Mouse (Mus musculus): ENCODE measurements around the gene Usp24. TPM values are rescaled to one million over a fixed set of nuclear protein-coding genes. Genes with fewer than 3 reads are reported as not detected.
A peak's percentile ranks its signal among the peaks of the same experiment; 100 is the strongest.

Usp24 gene
- polyA plus RNA-seq, 1 experiment from 2014 or later = 5.8 TPM

DNA sequence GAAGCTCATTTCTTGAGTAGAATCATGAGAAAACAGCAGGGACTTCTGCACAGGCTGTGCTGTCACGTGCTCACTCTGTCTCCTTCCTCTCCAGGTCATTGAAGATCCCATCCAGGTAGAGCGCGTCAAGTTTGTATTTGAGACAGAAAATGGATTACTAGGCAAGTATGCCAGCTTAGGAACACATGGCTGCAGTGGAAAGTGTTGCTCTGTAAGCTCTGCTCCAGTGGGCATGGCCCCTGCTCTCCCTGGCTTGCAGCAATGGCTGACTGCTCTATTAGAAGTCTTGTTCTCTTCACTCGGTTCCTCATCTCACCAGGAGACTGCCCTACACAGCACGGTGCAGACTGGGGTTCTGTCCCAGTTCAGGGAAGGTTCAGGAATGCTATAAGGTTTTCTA lies 114.4 kb downstream of the Usp24 start:
- Histone ChIP-seq H3K4me2 (ENCODE audit: low read length) (no peak overlapping the region), H3K9ac (ENCODE audit: low read depth, low read length) (no peak overlapping the region), H3K27ac (ENCODE audit: low read depth, low read length) (no peak overlapping the region), H3K27me3 (replicated peaks; ENCODE audit: control insufficient read depth, insufficient read depth, low read length) (no peaks in the 10 kb centered on the region), H3K36me3 (ENCODE audit: control insufficient read depth, insufficient read depth, low read length) (peaks cover 45% of the 10 kb centered on the region), H3K9me3 (ENCODE audit: control insufficient read depth, low read length) (no peaks in the 10 kb centered on the region), H3K4me3 (ENCODE audit: low read length) (no peak overlapping the region), H3K4me1 (ENCODE audit: control insufficient read depth, insufficient read depth, low read depth, low read length) (no peaks in the 10 kb centered on the region)
- WGBS = 86% methylated on average over 5 of the region's 5 CpGs
- no peak for ATAC-seq

DNA sequence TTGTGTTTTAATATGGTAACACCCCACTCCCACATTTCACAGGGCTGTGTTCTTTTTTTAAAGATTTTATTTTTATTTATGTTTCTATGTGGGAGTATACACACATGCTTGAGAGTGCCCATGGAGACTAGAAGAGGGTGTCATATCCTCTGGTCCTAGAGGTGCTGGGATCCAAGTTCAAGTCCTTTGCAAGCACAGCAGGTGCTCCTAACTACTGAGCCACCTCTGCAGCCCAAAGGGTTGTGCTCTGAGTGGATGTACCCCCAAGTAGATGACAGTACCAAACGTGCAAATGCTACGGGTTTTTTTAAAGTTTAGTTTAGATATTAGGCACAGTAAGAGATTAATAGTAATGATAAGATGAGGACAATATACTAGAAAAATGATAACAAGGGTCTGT lies 119.4 kb downstream of the Usp24 start:
- no peak overlapping the region for H3K4me2 ChIP-seq (ENCODE audit: low read length)
- no peaks in the 10 kb centered on the region for H3K4me1 ChIP-seq (ENCODE audit: control insufficient read depth, insufficient read depth, low read depth, low read length)
- H3K9me3 ChIP-seq (ENCODE audit: control insufficient read depth, low read length) = no peaks in the 10 kb centered on the region
- 91% methylated on average over 2 of the region's 2 CpGs for WGBS
- no peak overlapping the region for H3K27ac ChIP-seq (ENCODE audit: low read depth, low read length)
- no peak for ATAC-seq
- H3K36me3 ChIP-seq (ENCODE audit: control insufficient read depth, insufficient read depth, low read length) = peaks cover 56% of the 10 kb centered on the region
- no peak overlapping the region for H3K4me3 ChIP-seq (ENCODE audit: low read length)
- H3K27me3 ChIP-seq (replicated peaks; ENCODE audit: control insufficient read depth, insufficient read depth, low read length) = no peaks in the 10 kb centered on the region
- no peak overlapping the region for H3K9ac ChIP-seq (ENCODE audit: low read depth, low read length)

DNA sequence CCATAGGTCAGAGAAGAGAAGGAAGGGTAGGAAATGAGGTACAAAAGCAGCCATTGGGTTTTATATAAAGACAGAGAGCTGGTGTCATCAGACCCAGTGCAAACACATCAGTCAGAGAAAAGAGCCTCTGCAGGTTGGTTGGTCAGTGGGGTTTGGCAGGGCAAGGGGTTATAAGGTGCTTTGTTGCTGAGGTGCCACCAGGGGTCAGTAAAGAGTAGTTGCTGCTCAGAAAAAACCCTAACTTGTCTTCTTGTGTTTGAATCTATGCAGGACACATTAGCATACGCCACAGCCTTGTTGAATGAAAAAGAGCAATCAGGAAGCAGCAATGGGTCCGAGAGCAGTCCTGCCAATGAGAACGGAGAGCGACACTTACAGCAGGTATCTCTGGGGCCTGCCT lies 120.5 kb downstream of the Usp24 start:
- Histone ChIP-seq H3K9me3 (ENCODE audit: control insufficient read depth, low read length) (no peaks in the 10 kb centered on the region), H3K27me3 (replicated peaks; ENCODE audit: control insufficient read depth, insufficient read depth, low read length) (no peaks in the 10 kb centered on the region), H3K27ac (ENCODE audit: low read depth, low read length) (no peak overlapping the region), H3K36me3 (ENCODE audit: control insufficient read depth, insufficient read depth, low read length) (peaks cover 48% of the 10 kb centered on the region), H3K9ac (ENCODE audit: low read depth, low read length) (no peak overlapping the region), H3K4me3 (ENCODE audit: low read length) (no peak overlapping the region), H3K4me1 (ENCODE audit: control insufficient read depth, insufficient read depth, low read depth, low read length) (no peaks in the 10 kb centered on the region), H3K4me2 (ENCODE audit: low read length) (no peak overlapping the region)
- no peak for ATAC-seq
- 62% methylated on average over 4 of the region's 4 CpGs for WGBS

DNA sequence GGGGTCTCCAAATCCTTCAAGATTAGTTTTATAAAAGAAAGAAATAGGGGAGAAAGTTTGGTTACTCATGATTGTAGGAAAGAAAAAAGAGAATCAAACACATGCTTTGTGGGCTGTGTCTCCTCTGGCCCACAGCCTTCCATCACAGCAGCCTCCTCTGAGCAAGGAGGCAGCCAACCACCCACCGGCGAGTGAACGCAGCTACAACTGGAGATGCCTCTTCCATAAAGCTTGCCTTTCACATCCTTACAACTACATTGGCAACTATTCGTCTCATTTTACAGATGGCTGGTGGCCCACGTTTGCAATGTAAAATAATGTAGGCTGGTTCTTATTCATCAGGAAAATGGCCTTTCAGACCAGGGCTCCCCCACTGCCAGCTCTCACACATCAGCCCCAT lies 121.2 kb downstream of the Usp24 start:
- no peaks in the 10 kb centered on the region for H3K27me3 ChIP-seq (replicated peaks; ENCODE audit: control insufficient read depth, insufficient read depth, low read length)
- H3K27ac ChIP-seq (ENCODE audit: low read depth, low read length) = no peak overlapping the region
- no peaks in the 10 kb centered on the region for H3K4me1 ChIP-seq (ENCODE audit: control insufficient read depth, insufficient read depth, low read depth, low read length)
- no peak overlapping the region for H3K4me3 ChIP-seq (ENCODE audit: low read length)
- WGBS = 90% methylated on average over 5 of the region's 5 CpGs
- H3K4me2 ChIP-seq (ENCODE audit: low read length) = no peak overlapping the region
- no peaks in the 10 kb centered on the region for H3K9me3 ChIP-seq (ENCODE audit: control insufficient read depth, low read length)
- no peak for ATAC-seq
- H3K36me3 ChIP-seq (ENCODE audit: control insufficient read depth, insufficient read depth, low read length) = peaks cover 45% of the 10 kb centered on the region
- H3K9ac ChIP-seq (ENCODE audit: low read depth, low read length) = no peak overlapping the region

DNA sequence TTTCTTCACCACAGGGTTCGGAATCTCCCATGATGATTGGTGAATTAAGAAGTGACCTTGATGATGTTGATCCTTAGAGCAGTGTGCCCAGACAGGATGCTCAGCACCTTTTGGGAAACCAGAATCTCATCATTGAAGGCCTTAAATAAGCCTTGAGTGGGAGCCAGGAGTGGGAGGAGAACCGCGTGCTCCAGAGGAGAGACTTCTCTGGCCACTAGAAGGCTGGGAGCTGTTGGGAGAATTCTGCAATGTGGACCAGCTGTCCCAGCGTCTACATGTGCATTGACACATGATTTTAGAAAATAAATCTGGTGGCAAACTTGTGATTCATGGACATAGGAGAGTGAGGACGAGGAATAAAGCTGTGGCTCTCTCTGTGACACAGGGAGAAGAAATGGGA lies 122.8 kb downstream of the Usp24 start:
- Histone ChIP-seq H3K36me3 (ENCODE audit: control insufficient read depth, insufficient read depth, low read length) (peaks cover 42% of the 10 kb centered on the region), H3K27ac (ENCODE audit: low read depth, low read length) (no peak overlapping the region), H3K9ac (ENCODE audit: low read depth, low read length) (no peak overlapping the region), H3K4me2 (ENCODE audit: low read length) (no peak overlapping the region), H3K4me3 (ENCODE audit: low read length) (no peak overlapping the region), H3K27me3 (replicated peaks; ENCODE audit: control insufficient read depth, insufficient read depth, low read length) (no peaks in the 10 kb centered on the region), H3K9me3 (ENCODE audit: control insufficient read depth, low read length) (no peaks in the 10 kb centered on the region), H3K4me1 (ENCODE audit: control insufficient read depth, insufficient read depth, low read depth, low read length) (no peaks in the 10 kb centered on the region)
- ATAC-seq = no peak
- 91% methylated on average over 5 of the region's 5 CpGs for WGBS

DNA sequence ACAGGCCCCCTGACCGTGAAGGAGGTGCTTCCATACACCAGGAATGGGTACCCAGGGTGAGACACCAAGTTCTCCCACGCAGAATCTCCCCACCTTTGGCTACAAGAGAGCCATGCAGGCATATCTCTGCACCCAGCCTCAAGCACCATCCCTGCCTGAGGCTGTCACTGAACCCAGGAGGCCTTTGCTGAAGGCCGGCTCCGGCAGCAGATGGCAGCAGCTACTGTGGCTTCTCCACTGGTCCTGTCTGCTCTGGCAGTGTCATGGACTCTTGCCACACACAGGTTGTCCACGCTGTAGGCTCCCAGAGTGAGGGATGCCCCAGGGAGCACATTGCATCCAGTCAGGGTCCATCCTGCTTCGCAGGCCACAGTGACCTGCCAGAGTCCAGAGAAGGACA lies 127.2 kb downstream of the Usp24 start:
- ATAC-seq = 0 out of 2 replicates have a peak, but pooled peaks have one; percentile 13
- H3K27me3 ChIP-seq (replicated peaks; ENCODE audit: control insufficient read depth, insufficient read depth, low read length) = no peaks in the 10 kb centered on the region
- H3K4me3 ChIP-seq (ENCODE audit: low read length) = no peak overlapping the region
- H3K36me3 ChIP-seq (ENCODE audit: control insufficient read depth, insufficient read depth, low read length) = peaks cover 16% of the 10 kb centered on the region
- no peaks in the 10 kb centered on the region for H3K9me3 ChIP-seq (ENCODE audit: control insufficient read depth, low read length)
- no peak overlapping the region for H3K9ac ChIP-seq (ENCODE audit: low read depth, low read length)
- H3K4me1 ChIP-seq (ENCODE audit: control insufficient read depth, insufficient read depth, low read depth, low read length) = no peaks in the 10 kb centered on the region
- H3K4me2 ChIP-seq (ENCODE audit: low read length) = no peak overlapping the region
- no peak overlapping the region for H3K27ac ChIP-seq (ENCODE audit: low read depth, low read length)
- WGBS = 80% methylated on average over 6 of the region's 6 CpGs

DNA sequence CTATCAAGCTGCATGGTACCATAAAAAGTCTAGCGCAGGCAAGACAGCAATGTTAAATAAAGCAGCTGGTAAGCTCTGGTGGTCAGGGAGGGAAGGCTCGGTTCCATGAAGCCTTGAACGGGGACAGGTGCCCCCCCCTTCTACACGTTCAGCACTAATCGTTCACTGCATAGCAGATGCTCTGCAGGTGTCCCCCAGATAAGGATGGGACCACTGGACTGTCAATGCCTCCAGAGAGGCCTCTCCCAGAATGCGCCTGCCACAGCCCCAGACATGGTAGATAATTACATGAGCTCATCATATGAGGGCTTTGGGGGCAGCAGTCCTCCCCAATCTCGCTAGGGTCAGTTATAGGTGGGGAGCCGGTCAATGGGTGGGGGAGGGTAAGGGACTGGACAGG lies 133.3 kb downstream of the Usp24 start:
- 91% methylated on average over 8 of the region's 8 CpGs for WGBS
- H3K27me3 ChIP-seq (replicated peaks; ENCODE audit: control insufficient read depth, insufficient read depth, low read length) = no peaks in the 10 kb centered on the region
- no peak overlapping the region for H3K9ac ChIP-seq (ENCODE audit: low read depth, low read length)
- no peak overlapping the region for H3K4me3 ChIP-seq (ENCODE audit: low read length)
- H3K36me3 ChIP-seq (ENCODE audit: control insufficient read depth, insufficient read depth, low read length) = no peaks in the 10 kb centered on the region
- no peak overlapping the region for H3K27ac ChIP-seq (ENCODE audit: low read depth, low read length)
- ATAC-seq = no peak
- H3K9me3 ChIP-seq (ENCODE audit: control insufficient read depth, low read length) = no peaks in the 10 kb centered on the region
- H3K4me1 ChIP-seq (ENCODE audit: control insufficient read depth, insufficient read depth, low read depth, low read length) = no peaks in the 10 kb centered on the region
- H3K4me2 ChIP-seq (ENCODE audit: low read length) = no peak overlapping the region

DNA sequence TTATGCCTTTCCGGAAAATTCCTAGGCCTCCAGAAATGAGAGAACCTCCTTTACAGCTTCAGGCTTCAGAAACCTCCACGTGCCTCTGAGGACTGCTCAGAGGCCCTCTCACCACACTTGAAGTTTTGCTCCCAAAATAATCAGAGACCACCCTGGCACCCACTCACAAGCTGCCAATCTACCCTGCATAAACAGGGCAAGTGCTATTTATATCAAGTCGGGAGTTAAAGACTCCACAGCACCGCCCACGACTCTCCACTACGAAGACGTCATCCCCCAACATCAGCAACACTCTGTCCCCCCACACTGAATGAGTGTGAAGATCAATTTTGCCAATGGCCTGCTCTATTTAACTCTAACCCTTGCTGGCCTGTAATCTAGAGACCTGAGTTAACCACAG lies 136.4 kb downstream of the Usp24 start:
- H3K4me3 ChIP-seq (ENCODE audit: low read length) = no peak overlapping the region
- no peak for ATAC-seq
- WGBS = 80% methylated on average over 7 of the region's 7 CpGs
- no peaks in the 10 kb centered on the region for H3K36me3 ChIP-seq (ENCODE audit: control insufficient read depth, insufficient read depth, low read length)
- H3K4me1 ChIP-seq (ENCODE audit: control insufficient read depth, insufficient read depth, low read depth, low read length) = no peaks in the 10 kb centered on the region
- H3K4me2 ChIP-seq (ENCODE audit: low read length) = no peak overlapping the region
- H3K9ac ChIP-seq (ENCODE audit: low read depth, low read length) = no peak overlapping the region
- H3K27ac ChIP-seq (ENCODE audit: low read depth, low read length) = no peak overlapping the region
- H3K9me3 ChIP-seq (ENCODE audit: control insufficient read depth, low read length) = no peaks in the 10 kb centered on the region
- no peaks in the 10 kb centered on the region for H3K27me3 ChIP-seq (replicated peaks; ENCODE audit: control insufficient read depth, insufficient read depth, low read length)

DNA sequence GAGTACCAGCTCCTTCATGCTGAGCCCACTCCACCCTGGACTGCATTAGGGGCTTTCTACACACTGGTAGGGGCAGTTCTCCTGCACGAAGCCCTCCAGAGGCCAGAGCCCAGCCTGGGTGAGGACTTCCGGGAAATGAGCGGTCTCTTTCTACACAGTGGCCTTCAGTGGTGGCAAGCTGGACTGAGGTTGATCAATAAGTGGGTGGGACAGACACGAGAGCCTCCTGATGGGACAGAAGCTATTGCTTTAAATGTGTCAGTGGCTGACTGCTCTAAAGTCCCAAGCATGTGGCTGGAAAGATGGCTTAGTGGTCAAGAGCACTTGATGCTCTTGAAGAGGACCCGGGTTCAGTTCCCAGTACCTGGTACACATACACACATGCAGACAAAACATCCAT lies 137.1 kb downstream of the Usp24 start:
- Histone ChIP-seq H3K36me3 (ENCODE audit: control insufficient read depth, insufficient read depth, low read length) (no peaks in the 10 kb centered on the region), H3K4me2 (ENCODE audit: low read length) (no peak overlapping the region), H3K27ac (ENCODE audit: low read depth, low read length) (no peak overlapping the region), H3K27me3 (replicated peaks; ENCODE audit: control insufficient read depth, insufficient read depth, low read length) (no peaks in the 10 kb centered on the region), H3K4me1 (ENCODE audit: control insufficient read depth, insufficient read depth, low read depth, low read length) (no peaks in the 10 kb centered on the region), H3K9ac (ENCODE audit: low read depth, low read length) (no peak overlapping the region), H3K9me3 (ENCODE audit: control insufficient read depth, low read length) (no peaks in the 10 kb centered on the region), H3K4me3 (ENCODE audit: low read length) (no peak overlapping the region)
- WGBS = 85% methylated on average over 5 of the region's 5 CpGs
- no peak for ATAC-seq

DNA sequence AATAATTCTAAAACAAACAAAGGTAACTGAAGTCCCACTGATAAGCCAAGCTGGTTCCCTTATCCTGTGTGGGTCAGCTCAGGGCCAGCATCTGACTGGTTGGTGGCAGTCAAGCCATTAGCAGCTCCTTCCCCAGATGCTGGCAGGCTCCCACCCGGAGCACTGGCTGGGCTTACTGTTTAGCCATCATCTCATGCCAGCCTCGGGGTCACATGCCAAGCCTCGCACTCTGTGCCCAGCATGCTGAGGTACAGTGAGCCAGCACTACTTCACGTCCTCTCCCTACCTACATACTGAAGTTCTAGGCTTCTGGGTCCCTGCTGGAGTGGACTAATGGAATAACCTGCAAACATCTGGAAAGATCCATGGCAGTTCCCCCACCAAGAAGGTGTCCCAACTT lies 137.5 kb downstream of the Usp24 start:
- Histone ChIP-seq H3K27me3 (replicated peaks; ENCODE audit: control insufficient read depth, insufficient read depth, low read length) (no peaks in the 10 kb centered on the region), H3K36me3 (ENCODE audit: control insufficient read depth, insufficient read depth, low read length) (no peaks in the 10 kb centered on the region), H3K4me2 (ENCODE audit: low read length) (no peak overlapping the region), H3K9me3 (ENCODE audit: control insufficient read depth, low read length) (no peaks in the 10 kb centered on the region), H3K9ac (ENCODE audit: low read depth, low read length) (no peak overlapping the region), H3K27ac (ENCODE audit: low read depth, low read length) (no peak overlapping the region), H3K4me1 (ENCODE audit: control insufficient read depth, insufficient read depth, low read depth, low read length) (no peaks in the 10 kb centered on the region), H3K4me3 (ENCODE audit: low read length) (no peak overlapping the region)
- ATAC-seq = no peak
- 91% methylated on average over 4 of the region's 4 CpGs for WGBS
